Comparison of ENCODE assay signal across 10 mouse cellular contexts in genomic region chr1:178448271-178448744, GRCm38 (mm10). TPM values are rescaled to one million over a fixed set of nuclear protein-coding genes. Genes with fewer than 3 reads are reported as not detected.
DNase-seq lines count a peak whose midpoint lies in the region; ATAC-seq and TF ChIP-seq lines count a peak whose summit lies in the region.
"Had no signal": no experiment of that assay in that cellular context is flagged by ENCODE, and none has a peak within 500 bp of the region (broad histone marks: within the 10 kb centered on the region; RNA-seq: fewer than 3 reads in every experiment).

No protein-coding gene starts in this region.

- H3K4me2 ChIP-seq in liver, embryonic 11.5 days, result peak overlapping the region; percentile 45
- no peak overlapping the region for H3K4me2 ChIP-seq in hindbrain, postnatal 0 days (ENCODE audit: low read depth, low read length)
- H3K4me2 ChIP-seq: midbrain, embryonic 15.5 days had no signal

- peaks cover 2% of the 10 kb centered on the region; the same call in 1 of the 2 replicates for H3K4me1 ChIP-seq in cortical plate, adult 2 months (ENCODE audit: control insufficient read depth, insufficient read depth, low read length)
- H3K4me1 ChIP-seq in liver, embryonic 11.5 days (replicated peaks; ENCODE audit: control insufficient read depth, insufficient read depth, low read length), result peaks cover 13% of the 10 kb centered on the region
- H3K4me1 ChIP-seq in hindbrain, postnatal 0 days (ENCODE audit: insufficient read depth, low read length), result no peaks in the 10 kb centered on the region
- H3K4me1 ChIP-seq: midbrain, embryonic 15.5 days had no signal

- no peaks in the 10 kb centered on the region for H3K36me3 ChIP-seq in liver, embryonic 11.5 days (ENCODE audit: control insufficient read depth, insufficient read depth, low read length)
- no peaks in the 10 kb centered on the region for H3K36me3 ChIP-seq in hindbrain, postnatal 0 days (ENCODE audit: insufficient read depth, low read length)
- H3K36me3 ChIP-seq: midbrain, embryonic 15.5 days had no signal

- DNase-seq in frontal cortex, postnatal 25 days (ENCODE audit: low spot score in 2 of 2), result no peak
- peak; percentile 8 for DNase-seq in adrenal gland, postnatal 10 days
- DNase-seq in liver, embryonic 11.5 days (ENCODE audit: low spot score), result no peak
- DNase-seq in lung, postnatal 4 days, result no peak
- no peak for DNase-seq in hindbrain, postnatal 0 days (ENCODE audit: low spot score)
- DNase-seq: gastrocnemius, postnatal 14 days had no signal

- TF ChIP-seq CTCF in cortical plate, adult 2 months (IDR thresholded peaks at IDR 0.05; ENCODE audit: extremely low read depth, insufficient read depth, low read length), result no peak
- TF ChIP-seq CTCF in hindbrain, postnatal 0 days (IDR thresholded peaks at IDR 0.05; ENCODE audit: low read depth), result no peak

- no peaks in the 10 kb centered on the region for H3K27me3 ChIP-seq in liver, embryonic 11.5 days (replicated peaks; ENCODE audit: control insufficient read depth, insufficient read depth, low read length)
- no peaks in the 10 kb centered on the region for H3K27me3 ChIP-seq in hindbrain, postnatal 0 days (ENCODE audit: insufficient read depth, low read length)
- H3K27me3 ChIP-seq: midbrain, embryonic 15.5 days had no signal

- H3K9me3 ChIP-seq in liver, embryonic 11.5 days (ENCODE audit: control insufficient read depth, low read length), result no peaks in the 10 kb centered on the region
- no peaks in the 10 kb centered on the region for H3K9me3 ChIP-seq in hindbrain, postnatal 0 days (ENCODE audit: low read length)
- H3K9me3 ChIP-seq: midbrain, embryonic 15.5 days had no signal

- 0 out of 2 replicates have a peak overlapping the region, but pooled peaks have one; percentile 38 for H3K27ac ChIP-seq in cortical plate, adult 2 months (ENCODE audit: insufficient read depth, low read length)
- peak overlapping the region; percentile 42; the same call in 1 of the 2 replicates for H3K27ac ChIP-seq in liver, embryonic 11.5 days (ENCODE audit: low read depth, low read length)
- no peak overlapping the region for H3K27ac ChIP-seq in hindbrain, postnatal 0 days
- H3K27ac ChIP-seq: midbrain, embryonic 15.5 days had no signal

- H3K4me3 ChIP-seq in cortical plate, adult 2 months (ENCODE audit: insufficient read depth, low read length), result no peak overlapping the region
- no peak overlapping the region for H3K4me3 ChIP-seq in liver, embryonic 11.5 days (ENCODE audit: low read depth, low read length)
- H3K4me3 ChIP-seq in hindbrain, postnatal 0 days (ENCODE audit: low read length), result no peak overlapping the region
- H3K4me3 ChIP-seq: midbrain, embryonic 15.5 days had no signal

- peak; percentile 62 for ATAC-seq in frontal cortex, adult (ENCODE audit: low TSS enrichment)
- ATAC-seq in liver, embryonic 11.5 days (replicated peaks; ENCODE audit: low FRiP score), result peak; percentile 82
- ATAC-seq in granulocyte monocyte progenitor cell, adult 5-6 weeks (replicated peaks; ENCODE audit: poor library complexity, severe bottlenecking), result no peak
- no peak for ATAC-seq in hindbrain, postnatal 0 days

- no peak overlapping the region for H3K9ac ChIP-seq in liver, embryonic 11.5 days (ENCODE audit: low read depth, low read length)
- H3K9ac ChIP-seq in hindbrain, postnatal 0 days (replicated peaks; ENCODE audit: low read length), result no peak overlapping the region
- H3K9ac ChIP-seq: midbrain, embryonic 15.5 days had no signal

- TF ChIP-seq POLR2A in cortical plate, adult 2 months (IDR thresholded peaks at IDR 0.05; ENCODE audit: extremely low read depth, insufficient read depth, low read length), result no peak

- WGBS in liver, embryonic 11.5 days, result 22% methylated on average over 6 of the region's 6 CpGs
- 60% methylated on average over 6 of the region's 6 CpGs for WGBS in hindbrain, postnatal 0 days

RNA-seq across cellular contexts. Expression of gene Efcab2, which starts 42.4 kb away (rescaled TPM):
- 1 to 10 TPM; 2.8 to 4.6 TPM for total RNA-seq in adrenal gland, postnatal 10 days (2021)
- 7.0 and 7.3 TPM in 2 replicates for polyA plus RNA-seq in cortical plate, adult 2 months (2012; rRNA removed)
- polyA plus RNA-seq in liver, embryonic 11.5 days (2014; fragmentation: Nextera tagmentation; extraction: Ambion mirVana), result 5.8 and 6.5 TPM in 2 replicates
- 3.1 TPM in 2 replicates for total RNA-seq in granulocyte monocyte progenitor cell, adult 5-6 weeks (2014; fragmentation: Nextera tagmentation)
- 2.3 and 4.0 TPM in 2 replicates for total RNA-seq in granulocyte monocyte progenitor cell, adult 5-6 weeks (2017)
- 2.5 and 2.9 TPM in 2 replicates for total RNA-seq in hindbrain, postnatal 0 days (2014; rRNA removed)
- polyA plus RNA-seq in hindbrain, postnatal 0 days (2015; fragmentation: Nextera tagmentation; extraction: Ambion mirVana), result 12.7 and 14.0 TPM in 2 replicates

Comparison
In these comparisons a context has a peak if more than half of its experiments do, and no peak if none do; other contexts are left out.
1. ATAC-seq: peak in frontal cortex, adult (single experiment) and liver, embryonic 11.5 days (single experiment); none in granulocyte monocyte progenitor cell, adult 5-6 weeks (single experiment) and hindbrain, postnatal 0 days (single experiment).